Mouse (Mus musculus) embryonic fibroblast, embryonic 13.5 days (primary cell): ENCODE measurements around the gene Gm4340. TPM values are rescaled to one million over a fixed set of nuclear protein-coding genes. Genes with fewer than 3 reads are reported as not detected.
"Not testable (repeated sequence)": the region's sequence is repeated elsewhere in the genome, so short reads cannot be mapped to it uniquely, and the experiment has no call there.

Experiments used
- H3K27ac ChIP-seq: 2 replicates; pipeline ENCODE4 v1.5.1; 2012; ENCODE audit warnings: low read length, control low read depth, inconsistent platforms; ENCODE audit not compliant: insufficient read depth
- H3K4me1 ChIP-seq: 2 replicates; pipeline ENCODE4 v1.6.1; 2011; ENCODE audit warnings: low read length; ENCODE audit not compliant: control insufficient read depth, insufficient read depth
- H3K4me3 ChIP-seq: 2 replicates; pipeline ENCODE4 v1.5.1; 2011; ENCODE audit warnings: mild to moderate bottlenecking, control low read depth, low read length; ENCODE audit not compliant: insufficient read depth
- CTCF ChIP-seq: IDR thresholded peaks from 2 replicates; pipeline ENCODE4 v1.5.1; 2011; ENCODE audit warnings: mild to moderate bottlenecking, control low read depth, low read length, moderate library complexity, borderline replicate concordance; ENCODE audit not compliant: insufficient read depth
- POLR2A ChIP-seq: IDR thresholded peaks from 2 replicates; pipeline ENCODE4 v1.6.1; 2011; ENCODE audit warnings: low read depth, mild to moderate bottlenecking, control low read depth, low read length, moderate library complexity
- polyA plus RNA-seq: library from polyadenylated mRNA; stranded (reverse); fragments of >200 nt; gene quantifications from 2 replicates; pipeline ENCODE4 v1.2.4, GENCODE M21; 2011; ENCODE audit warnings: low read depth; ENCODE audit not compliant: missing spikeins, insufficient read length

Gm4340 gene
- not detected in 2 replicates for polyA plus RNA-seq

- H3K27ac ChIP-seq, H3K4me3 ChIP-seq, H3K4me1 ChIP-seq: not testable (repeated sequence)
Observed at GRCm38 (mm10) chr10:104193742-104194141, at the start of gene Gm4340. Gene Gm4340, plus strand, starts transcription at chr10:104194042.

GRCm38 (mm10) chr10:104151197-104151596 is 42.6 kb upstream of the Gm4340 start, which contains the start of gene Gm6763:
Gene Gm6763, plus strand, starts transcription at chr10:104151497.
- H3K27ac ChIP-seq, H3K4me1 ChIP-seq, H3K4me3 ChIP-seq: not testable (repeated sequence)

GRCm38 (mm10) chr10:104159706-104160105 is 34.1 kb upstream of the Gm4340 start, which contains the start of gene Gm8764:
Gene Gm8764, plus strand, starts transcription at chr10:104160006.
- not testable (repeated sequence) for H3K4me3 ChIP-seq, H3K4me1 ChIP-seq, H3K27ac ChIP-seq

- H3K27ac ChIP-seq, H3K4me3 ChIP-seq, H3K4me1 ChIP-seq: not testable (repeated sequence)
Observed at GRCm38 (mm10) chr10:104168215-104168614, 25.6 kb upstream of the Gm4340 start, which contains the start of gene Gm21304. Gene Gm21304, plus strand, starts transcription at chr10:104168515.

GRCm38 (mm10) chr10:104176724-104177123 is 17.1 kb upstream of the Gm4340 start, which contains the start of gene Gm21312:
Gene Gm21312, plus strand, starts transcription at chr10:104177024.
- H3K4me1 ChIP-seq: not testable (repeated sequence)

GRCm38 (mm10) chr10:104185233-104185632 is 8.6 kb upstream of the Gm4340 start, which contains the start of gene Gm20765:
Gene Gm20765, plus strand, starts transcription at chr10:104185533.
- H3K4me1 ChIP-seq, H3K4me3 ChIP-seq, H3K27ac ChIP-seq: not testable (repeated sequence)

More at GRCm38 (mm10) chr10:104176724-104177123, 17.1 kb upstream of the Gm4340 start, which contains the start of gene Gm21312:
- not testable (repeated sequence) for H3K4me3 ChIP-seq, H3K27ac ChIP-seq

- Histone ChIP-seq H3K4me1 (no peaks in the 10 kb centered on the region), H3K4me3 (no peak overlapping the region), H3K27ac (no peak overlapping the region)
- TF ChIP-seq POLR2A (no peak), CTCF (no peak)
Observed at GRCm38 (mm10) chr10:104209655-104210054, 15.8 kb downstream of the Gm4340 start.

GRCm38 (mm10) chr10:104210268-104210990 is 16.6 kb downstream of the Gm4340 start:
- no peak for TF ChIP-seq CTCF
- no peak for TF ChIP-seq POLR2A
- Histone ChIP-seq H3K4me1 (no peaks in the 10 kb centered on the region), H3K27ac (no peak overlapping the region), H3K4me3 (no peak overlapping the region)

- no peaks in the 10 kb centered on the region for H3K4me1 ChIP-seq
- TF ChIP-seq CTCF (no peak), POLR2A (no peak)
Observed at GRCm38 (mm10) chr10:104214527-104214926, 20.7 kb downstream of the Gm4340 start.

GRCm38 (mm10) chr10:104220303-104221021 is 26.6 kb downstream of the Gm4340 start:
- no peaks in the 10 kb centered on the region for H3K4me1 ChIP-seq
- H3K27ac ChIP-seq: no peak overlapping the region
- H3K4me3 ChIP-seq: no peak overlapping the region
- TF ChIP-seq CTCF: no peak
- no peak for TF ChIP-seq POLR2A

More at GRCm38 (mm10) chr10:104214527-104214926, 20.7 kb downstream of the Gm4340 start:
- Histone ChIP-seq H3K4me3 (no peak overlapping the region), H3K27ac (no peak overlapping the region)

Other genes starting within 250 kb of the Gm4340 start
- gene Gm21293, start 51.1 kb upstream of the Gm4340 start, polyA plus RNA-seq: not detected in 2 replicates
- gene Gm6763, start 42.5 kb upstream of the Gm4340 start, polyA plus RNA-seq: not detected in 2 replicates
- gene Gm8764, start 34.0 kb upstream of the Gm4340 start, polyA plus RNA-seq: not detected in 2 replicates
- not detected in 2 replicates for gene Gm21304, start 25.5 kb upstream of the Gm4340 start, polyA plus RNA-seq
- not detected in 2 replicates for gene Gm21312, start 17.0 kb upstream of the Gm4340 start, polyA plus RNA-seq
- gene Gm20765, start 8.5 kb upstream of the Gm4340 start, polyA plus RNA-seq: not detected in 2 replicates